ENCODE assay signal across 10 mouse cellular contexts in the genomic region with DNA sequence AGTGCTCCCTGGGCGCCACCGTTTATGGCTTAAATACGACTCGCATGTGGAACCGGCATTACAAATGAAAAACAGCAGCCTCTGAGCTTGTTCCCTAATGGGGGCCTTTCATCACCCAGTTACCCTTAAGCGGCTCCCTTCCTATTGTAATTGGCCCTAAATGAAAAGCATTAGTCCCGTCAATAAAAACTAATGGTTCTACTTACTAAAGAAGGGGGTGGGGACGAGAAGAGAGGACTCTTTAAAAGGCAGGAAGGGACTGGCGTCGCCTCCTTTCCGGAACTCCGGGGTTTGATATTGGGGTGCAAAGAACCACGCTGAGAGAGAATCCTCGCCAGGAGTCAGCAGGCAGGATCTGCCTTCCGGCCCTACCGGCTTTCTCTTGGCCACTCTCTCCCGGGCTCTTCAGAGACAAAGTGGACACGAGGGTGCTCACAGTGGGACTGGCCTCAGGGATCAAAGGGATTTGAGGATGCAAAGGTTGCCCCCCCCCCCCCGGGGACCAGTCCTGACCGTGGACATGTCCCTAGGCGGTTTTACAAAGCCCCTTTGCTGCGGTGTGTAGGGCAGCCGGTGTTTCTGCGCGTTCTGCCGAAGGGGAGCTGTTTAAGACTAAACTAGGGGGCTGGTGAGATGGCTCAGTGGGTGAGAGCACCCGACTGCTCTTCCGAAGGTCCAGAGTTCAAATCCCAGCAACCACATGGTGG.
DNase-seq lines count a peak whose midpoint lies in the region; ATAC-seq and TF ChIP-seq lines count a peak whose summit lies in the region.
"Had no signal": no experiment of that assay in that cellular context is flagged by ENCODE, and none has a peak within 500 bp of the region (broad histone marks: within the 10 kb centered on the region; RNA-seq: fewer than 3 reads in every experiment).

No protein-coding gene starts in this region.

- TF ChIP-seq POLR2A in kidney, adult 2 months (IDR thresholded peaks at IDR 0.05; ENCODE audit: low read depth, low read length) = no peak

- peaks cover 8% of the 10 kb centered on the region; the same call in 1 of the 2 replicates for H3K4me1 ChIP-seq in kidney, embryonic 15.5 days
- no peaks in the 10 kb centered on the region for H3K4me1 ChIP-seq in kidney, adult 2 months (ENCODE audit: control insufficient read depth, insufficient read depth, low read length)
- H3K4me1 ChIP-seq in forebrain, embryonic 12.5 days = peaks cover 9% of the 10 kb centered on the region
- peaks cover 38% of the 10 kb centered on the region for H3K4me1 ChIP-seq in limb, embryonic 12.5 days (replicated peaks)
- H3K4me1 ChIP-seq in stomach, embryonic 14.5 days (ENCODE audit: control insufficient read depth, insufficient read depth, low read length) = 0 out of 2 replicates have a peak, but pooled peaks cover 3% of the 10 kb centered on the region

- H3K9ac ChIP-seq in kidney, embryonic 15.5 days = no peak overlapping the region
- H3K9ac ChIP-seq in forebrain, embryonic 12.5 days = no peak overlapping the region
- 0 out of 2 replicates have a peak overlapping the region, but pooled peaks have one; percentile 18 for H3K9ac ChIP-seq in limb, embryonic 12.5 days (replicated peaks)
- H3K9ac ChIP-seq in stomach, embryonic 14.5 days (replicated peaks; ENCODE audit: low read depth, low read length) = no peak overlapping the region

- no peaks in the 10 kb centered on the region for H3K36me3 ChIP-seq in kidney, embryonic 15.5 days
- H3K36me3 ChIP-seq in kidney, adult 2 months (ENCODE audit: control insufficient read depth, insufficient read depth, low read length) = no peaks in the 10 kb centered on the region
- no peaks in the 10 kb centered on the region for H3K36me3 ChIP-seq in forebrain, embryonic 12.5 days (replicated peaks)
- no peaks in the 10 kb centered on the region for H3K36me3 ChIP-seq in limb, embryonic 12.5 days
- no peaks in the 10 kb centered on the region for H3K36me3 ChIP-seq in stomach, embryonic 14.5 days (ENCODE audit: control insufficient read depth, insufficient read depth, low read length)

- DNase-seq in kidney, adult 2 months = no peak
- no peak for DNase-seq in frontal cortex, postnatal 36 days (ENCODE audit: low spot score in 2 of 2)
- no peak for DNase-seq in right cerebral cortex, postnatal 36 days (ENCODE audit: low spot score in 2 of 2)
- no peak for DNase-seq in layer of hippocampus, adult 9-11 months
- DNase-seq: adrenal gland, postnatal 25 days had no signal

- peaks cover 57% of the 10 kb centered on the region for H3K27me3 ChIP-seq in kidney, embryonic 15.5 days
- no peaks in the 10 kb centered on the region; the same call in 1 of the 2 replicates for H3K27me3 ChIP-seq in kidney, adult 2 months (replicated peaks; ENCODE audit: control insufficient read depth, insufficient read depth, low read length)
- peaks cover 77% of the 10 kb centered on the region for H3K27me3 ChIP-seq in forebrain, embryonic 12.5 days
- peaks cover 77% of the 10 kb centered on the region for H3K27me3 ChIP-seq in limb, embryonic 12.5 days
- peaks cover 10% of the 10 kb centered on the region for H3K27me3 ChIP-seq in stomach, embryonic 14.5 days (ENCODE audit: control insufficient read depth, insufficient read depth, low read length)

- H3K4me3 ChIP-seq in kidney, embryonic 15.5 days (replicated peaks) = peak overlapping the region; percentile 12; the same call in 1 of the 2 replicates
- H3K4me3 ChIP-seq in kidney, adult 2 months (ENCODE audit: insufficient read depth, low read depth, low read length) = no peak overlapping the region
- peak overlapping the region; percentile 16; the same call in 1 of the 2 replicates for H3K4me3 ChIP-seq in forebrain, embryonic 12.5 days (replicated peaks)
- H3K4me3 ChIP-seq in limb, embryonic 12.5 days (replicated peaks) = peak overlapping the region; percentile 26
- H3K4me3 ChIP-seq in stomach, embryonic 14.5 days (ENCODE audit: low read depth, low read length) = peak overlapping the region; percentile 3; the same call in 1 of the 2 replicates
- H3K4me3 ChIP-seq: left cerebral cortex, adult 2 months had no signal

- WGBS in kidney, embryonic 15.5 days = 2% methylated on average over 28 of the region's 28 CpGs
- WGBS in kidney, adult 2 months = 3% methylated on average over 28 of the region's 28 CpGs
- WGBS in forebrain, embryonic 12.5 days = 1% methylated on average over 28 of the region's 28 CpGs
- WGBS in limb, embryonic 12.5 days = 2% methylated on average over 28 of the region's 28 CpGs
- WGBS in stomach, embryonic 14.5 days = 4% methylated on average over 28 of the region's 28 CpGs

- H3K9me3 ChIP-seq in kidney, embryonic 15.5 days (replicated peaks) = no peaks in the 10 kb centered on the region
- H3K9me3 ChIP-seq in forebrain, embryonic 12.5 days = 0 out of 2 replicates have a peak, but pooled peaks cover 4% of the 10 kb centered on the region
- H3K9me3 ChIP-seq in limb, embryonic 12.5 days = peaks cover 18% of the 10 kb centered on the region; the same call in 1 of the 2 replicates
- no peaks in the 10 kb centered on the region for H3K9me3 ChIP-seq in stomach, embryonic 14.5 days (ENCODE audit: control insufficient read depth, low read depth, low read length)

- H3K27ac ChIP-seq in kidney, embryonic 15.5 days = no peak overlapping the region
- H3K27ac ChIP-seq in kidney, adult 2 months (ENCODE audit: insufficient read depth, low read depth, low read length) = no peak overlapping the region
- H3K27ac ChIP-seq in forebrain, embryonic 12.5 days = no peak overlapping the region
- peak overlapping the region; percentile 72 for H3K27ac ChIP-seq in limb, embryonic 12.5 days
- no peak overlapping the region for H3K27ac ChIP-seq in stomach, embryonic 14.5 days (ENCODE audit: low read length)
- H3K27ac ChIP-seq: left cerebral cortex, adult 2 months had no signal

- no peak for TF ChIP-seq CTCF in kidney, adult 2 months (conservative IDR thresholded peaks at IDR 0.05; ENCODE audit: insufficient read depth, insufficient read length, low read depth, low read length)

- H3K4me2 ChIP-seq in kidney, embryonic 15.5 days = peak overlapping the region; percentile 47
- H3K4me2 ChIP-seq in forebrain, embryonic 12.5 days = peak overlapping the region; percentile 45
- peak overlapping the region; percentile 50 for H3K4me2 ChIP-seq in limb, embryonic 12.5 days
- H3K4me2 ChIP-seq in stomach, embryonic 14.5 days (replicated peaks; ENCODE audit: low read depth, low read length) = peak overlapping the region; percentile 23

- ATAC-seq in kidney, embryonic 15.5 days (replicated peaks; ENCODE audit: low FRiP score) = 0 out of 2 replicates have a peak, but pooled peaks have one; percentile 6
- peak; percentile 30; the same call in 1 of the 2 replicates for ATAC-seq in forebrain, embryonic 12.5 days (ENCODE audit: low FRiP score)
- peak; percentile 57; the same call in 1 of the 2 replicates for ATAC-seq in limb, embryonic 12.5 days (ENCODE audit: insufficient number of reproducible peaks, insufficient read depth, low FRiP score, low TSS enrichment, low read depth)
- no peak for ATAC-seq in stomach, embryonic 14.5 days (ENCODE audit: insufficient number of reproducible peaks, insufficient read depth, low FRiP score, low read depth)
